Mouse (Mus musculus) forebrain, embryonic 12.5 days (tissue): Measurements from ENCODE around the gene Cacng5. TPM values are rescaled to one million over a fixed set of nuclear protein-coding genes. Genes with fewer than 3 reads are reported as not detected.
A peak's percentile ranks its signal among the peaks of the same experiment; 100 is the strongest.

Source experiments
- ATAC-seq: fragments of 200-750 bp; cut with Nextera tagmentation; 2 replicates; pipeline ENCODE4 v1.8.0; 2017; ENCODE audit warnings: moderate TSS enrichment; ENCODE audit not compliant: low FRiP score
- H3K27ac ChIP-seq: fragments of 300-500 bp; sonication (generic); 2 replicates; pipeline ENCODE4 v1.5.1; 2016; ENCODE audit warnings: mild to moderate bottlenecking
- H3K27me3 ChIP-seq: fragments of 300-500 bp; sonication (generic); 2 replicates; pipeline ENCODE4 v1.6.1; 2016; ENCODE audit warnings: mild to moderate bottlenecking
- H3K36me3 ChIP-seq: fragments of 300-500 bp; sonication (generic); replicated peaks from 2 replicates; pipeline ENCODE4 v1.6.1; 2016; ENCODE audit warnings: mild to moderate bottlenecking
- H3K4me1 ChIP-seq: fragments of 300-500 bp; sonication (generic); 2 replicates; pipeline ENCODE4 v1.6.1; 2016
- H3K4me2 ChIP-seq: fragments of 300-500 bp; sonication (generic); 2 replicates; pipeline ENCODE4 v1.6.1; 2016; ENCODE audit warnings: mild to moderate bottlenecking, moderate library complexity
- H3K4me3 ChIP-seq: fragments of 300-500 bp; sonication (generic); replicated peaks from 2 replicates; pipeline ENCODE4 v1.5.1; 2016; ENCODE audit warnings: mild to moderate bottlenecking
- H3K9ac ChIP-seq: fragments of 300-500 bp; sonication (generic); 2 replicates; pipeline ENCODE4 v1.6.1; 2016; ENCODE audit warnings: mild to moderate bottlenecking
- H3K9me3 ChIP-seq: fragments of 300-500 bp; sonication (generic); 2 replicates; pipeline ENCODE4 v1.6.1; 2016
- WGBS: fragments of 180-500 bp; shearing (Covaris S2); methylation state at CpG from one replicate; pipeline ENCODE4 v1.1.7; 2016; 5-methylcytosine and 5-hydroxymethylcytosine counted together
- polyA plus RNA-seq: library from polyadenylated mRNA; unstranded; fragments of >200 nt; fragmentation: Nextera tagmentation; extraction: Ambion mirVana; gene quantifications from 2 replicates; pipeline ENCODE4 v1.2.1, GENCODE M21; 2016

Gene Cacng5
- polyA plus RNA-seq, 1 experiment from 2014 or later, result 1.0 TPM

GRCm38 (mm10) chr11:107919852-107920508, 5.1 kb upstream of the Cacng5 start:
- no peak for ATAC-seq
- 45% methylated on average over 16 of the region's 16 CpGs for WGBS
- Histone ChIP-seq H3K4me2 (no peak overlapping the region), H3K27me3 (peaks cover 21% of the 10 kb centered on the region), H3K36me3 (no peaks in the 10 kb centered on the region), H3K4me1 (peaks cover 20% of the 10 kb centered on the region), H3K27ac (no peak overlapping the region), H3K4me3 (no peak overlapping the region), H3K9ac (no peak overlapping the region), H3K9me3 (no peaks in the 10 kb centered on the region)

GRCm38 (mm10) chr11:107917721-107918235, 2.9 kb upstream of the Cacng5 start:
- H3K4me1 ChIP-seq, result peaks cover 28% of the 10 kb centered on the region
- no peak overlapping the region for H3K4me2 ChIP-seq
- peak overlapping the region; percentile 78 for H3K27ac ChIP-seq
- peaks cover 43% of the 10 kb centered on the region for H3K27me3 ChIP-seq
- no peak overlapping the region; the same call in 1 of the 2 replicates for H3K9ac ChIP-seq
- 55% methylated on average over 9 of the region's 9 CpGs for WGBS
- H3K4me3 ChIP-seq, result no peak overlapping the region
- peak; percentile 57; the same call in 1 of the 2 replicates for ATAC-seq
- no peaks in the 10 kb centered on the region for H3K9me3 ChIP-seq
- H3K36me3 ChIP-seq, result no peaks in the 10 kb centered on the region

GRCm38 (mm10) chr11:107913317-107913716, 1.5 kb downstream of the Cacng5 start:
- no peak overlapping the region for H3K9ac ChIP-seq
- H3K4me2 ChIP-seq, result no peak overlapping the region
- H3K27me3 ChIP-seq, result peaks cover 47% of the 10 kb centered on the region
- no peaks in the 10 kb centered on the region for H3K9me3 ChIP-seq
- 54% methylated on average over 3 of the region's 3 CpGs for WGBS
- H3K36me3 ChIP-seq, result no peaks in the 10 kb centered on the region
- no peak overlapping the region for H3K4me3 ChIP-seq
- no peak for ATAC-seq
- H3K27ac ChIP-seq, result no peak overlapping the region
- H3K4me1 ChIP-seq, result peaks cover 23% of the 10 kb centered on the region

GRCm38 (mm10) chr11:107905364-107905763, 9.5 kb downstream of the Cacng5 start:
- WGBS, result 84% methylated on average over 9 of the region's 9 CpGs
- Histone ChIP-seq H3K27ac (no peak overlapping the region), H3K27me3 (no peaks in the 10 kb centered on the region), H3K4me2 (no peak overlapping the region), H3K4me3 (no peak overlapping the region), H3K4me1 (peaks cover 5% of the 10 kb centered on the region), H3K9ac (no peak overlapping the region), H3K9me3 (no peaks in the 10 kb centered on the region), H3K36me3 (no peaks in the 10 kb centered on the region)
- ATAC-seq, result no peak

- peaks cover 5% of the 10 kb centered on the region for H3K4me1 ChIP-seq
- H3K4me2 ChIP-seq, result no peak overlapping the region
- 58% methylated on average over 4 of the region's 4 CpGs for WGBS
- H3K4me3 ChIP-seq, result no peak overlapping the region
- H3K9ac ChIP-seq, result 0 out of 2 replicates have a peak overlapping the region, but pooled peaks have one; percentile 17
- H3K27ac ChIP-seq, result no peak overlapping the region
- no peaks in the 10 kb centered on the region for H3K9me3 ChIP-seq
- H3K27me3 ChIP-seq, result no peaks in the 10 kb centered on the region
- ATAC-seq, result no peak
- H3K36me3 ChIP-seq, result no peaks in the 10 kb centered on the region
Observed at GRCm38 (mm10) chr11:107903966-107904605, 10.8 kb downstream of the Cacng5 start.

- H3K9me3 ChIP-seq, result no peaks in the 10 kb centered on the region
- peaks cover 5% of the 10 kb centered on the region for H3K4me1 ChIP-seq
- no peaks in the 10 kb centered on the region for H3K36me3 ChIP-seq
- WGBS, result 43% methylated on average over 4 of the region's 4 CpGs
- H3K4me2 ChIP-seq, result no peak overlapping the region
- no peaks in the 10 kb centered on the region for H3K27me3 ChIP-seq
- H3K9ac ChIP-seq, result no peak overlapping the region
- no peak overlapping the region for H3K27ac ChIP-seq
- H3K4me3 ChIP-seq, result no peak overlapping the region
- no peak for ATAC-seq
Observed at GRCm38 (mm10) chr11:107900470-107900869, 14.4 kb downstream of the Cacng5 start.

GRCm38 (mm10) chr11:107898698-107899097, 16.2 kb downstream of the Cacng5 start:
- H3K4me2 ChIP-seq, result no peak overlapping the region
- H3K4me3 ChIP-seq, result no peak overlapping the region
- H3K9me3 ChIP-seq, result no peaks in the 10 kb centered on the region
- 63% methylated on average over 2 of the region's 2 CpGs for WGBS
- H3K9ac ChIP-seq, result no peak overlapping the region
- H3K27me3 ChIP-seq, result no peaks in the 10 kb centered on the region
- H3K36me3 ChIP-seq, result no peaks in the 10 kb centered on the region
- no peaks in the 10 kb centered on the region for H3K4me1 ChIP-seq
- no peak for ATAC-seq
- H3K27ac ChIP-seq, result no peak overlapping the region

GRCm38 (mm10) chr11:107895635-107896034, 19.2 kb downstream of the Cacng5 start:
- no peak for ATAC-seq
- 73% methylated on average over 4 of the region's 4 CpGs for WGBS
- Histone ChIP-seq H3K36me3 (no peaks in the 10 kb centered on the region), H3K27me3 (no peaks in the 10 kb centered on the region), H3K4me3 (no peak overlapping the region), H3K4me2 (no peak overlapping the region), H3K9me3 (no peaks in the 10 kb centered on the region), H3K27ac (no peak overlapping the region), H3K4me1 (no peaks in the 10 kb centered on the region), H3K9ac (no peak overlapping the region)

GRCm38 (mm10) chr11:107891377-107891776, 23.5 kb downstream of the Cacng5 start:
- no peak for ATAC-seq
- no peak overlapping the region for H3K27ac ChIP-seq
- no peaks in the 10 kb centered on the region for H3K36me3 ChIP-seq
- no peaks in the 10 kb centered on the region for H3K4me1 ChIP-seq
- no peak overlapping the region for H3K9ac ChIP-seq
- 83% methylated on average over 3 of the region's 3 CpGs for WGBS
- H3K4me2 ChIP-seq, result no peak overlapping the region
- H3K27me3 ChIP-seq, result no peaks in the 10 kb centered on the region
- no peak overlapping the region for H3K4me3 ChIP-seq
- H3K9me3 ChIP-seq, result no peaks in the 10 kb centered on the region

GRCm38 (mm10) chr11:107887342-107887741, 27.5 kb downstream of the Cacng5 start:
- no peak overlapping the region for H3K27ac ChIP-seq
- H3K4me2 ChIP-seq, result no peak overlapping the region
- H3K36me3 ChIP-seq, result no peaks in the 10 kb centered on the region
- no peak overlapping the region for H3K9ac ChIP-seq
- H3K9me3 ChIP-seq, result no peaks in the 10 kb centered on the region
- no peaks in the 10 kb centered on the region for H3K4me1 ChIP-seq
- WGBS, result 62% methylated on average over 6 of the region's 6 CpGs
- no peaks in the 10 kb centered on the region for H3K27me3 ChIP-seq
- no peak overlapping the region for H3K4me3 ChIP-seq
- ATAC-seq, result no peak

GRCm38 (mm10) chr11:107876840-107877239, 38.0 kb downstream of the Cacng5 start:
- Histone ChIP-seq H3K27me3 (no peaks in the 10 kb centered on the region), H3K27ac (no peak overlapping the region), H3K4me3 (no peak overlapping the region), H3K36me3 (no peaks in the 10 kb centered on the region), H3K9me3 (no peaks in the 10 kb centered on the region), H3K9ac (no peak overlapping the region), H3K4me2 (no peak overlapping the region), H3K4me1 (no peaks in the 10 kb centered on the region)
- ATAC-seq, result peak; percentile 58; the same call in 1 of the 2 replicates
- 73% methylated on average over 5 of the region's 5 CpGs for WGBS

GRCm38 (mm10) chr11:107875861-107876494, 38.9 kb downstream of the Cacng5 start:
- no peak overlapping the region for H3K4me3 ChIP-seq
- 82% methylated on average over 18 of the region's 18 CpGs for WGBS
- no peak overlapping the region for H3K9ac ChIP-seq
- H3K36me3 ChIP-seq, result no peaks in the 10 kb centered on the region
- ATAC-seq, result no peak
- H3K9me3 ChIP-seq, result no peaks in the 10 kb centered on the region
- no peaks in the 10 kb centered on the region for H3K27me3 ChIP-seq
- no peak overlapping the region for H3K27ac ChIP-seq
- no peak overlapping the region for H3K4me2 ChIP-seq
- no peaks in the 10 kb centered on the region for H3K4me1 ChIP-seq
